Mouse (Mus musculus): ENCODE data around the gene Fam129a.
"Not testable (repeated sequence)": the region's sequence is repeated elsewhere in the genome, so short reads cannot be mapped to it uniquely, and the experiment has no call there.

Fam129a gene

DNA sequence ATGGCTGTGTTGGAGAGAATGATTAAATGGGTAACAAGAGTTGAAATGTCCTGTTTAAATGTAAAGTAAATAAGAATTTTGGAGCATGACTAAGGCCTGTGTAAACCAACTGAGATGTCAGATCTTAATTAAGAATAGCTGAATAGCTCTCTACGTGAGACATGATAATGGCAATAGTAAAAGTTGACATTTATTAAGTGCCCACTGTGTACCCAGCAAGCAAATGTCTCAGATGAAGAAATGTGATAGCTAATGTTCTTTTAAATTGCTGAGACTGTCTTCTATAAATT is 13.1 kb downstream of the Fam129a start:
- DNase-seq (ENCODE audit: low spot score) = no peak

DNA sequence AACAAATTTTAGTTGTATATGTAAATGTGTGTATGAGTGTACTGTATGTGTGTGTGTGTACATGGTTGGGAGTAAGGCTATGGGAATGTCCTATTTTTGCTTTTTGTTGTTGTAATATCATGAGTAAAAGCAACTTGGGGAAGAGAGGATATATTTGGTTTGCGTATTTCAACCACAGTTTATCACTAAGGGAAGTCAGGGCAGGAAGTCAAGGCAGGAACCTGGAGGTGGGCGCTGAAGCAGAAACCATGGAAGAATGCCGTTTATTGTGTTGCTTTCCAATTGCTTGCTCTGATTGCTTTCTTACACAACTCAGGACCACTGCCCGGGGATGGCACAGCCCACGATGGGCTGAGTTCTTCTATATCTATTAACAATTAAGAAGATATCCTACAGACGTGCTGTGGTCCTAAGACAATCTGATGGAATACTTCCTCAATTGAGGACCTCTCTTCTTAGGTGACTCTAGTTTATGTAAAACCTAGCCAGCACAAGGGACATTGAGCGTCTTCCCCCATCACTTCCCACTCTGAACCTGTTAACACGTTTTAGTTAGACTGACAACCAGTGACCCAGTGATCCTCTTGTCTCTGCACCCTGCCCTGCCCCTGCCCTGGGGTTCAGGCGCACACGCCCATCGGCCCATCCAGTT is 13.7 kb downstream of the Fam129a start:
- no peak for DNase-seq (ENCODE audit: low spot score)

DNA sequence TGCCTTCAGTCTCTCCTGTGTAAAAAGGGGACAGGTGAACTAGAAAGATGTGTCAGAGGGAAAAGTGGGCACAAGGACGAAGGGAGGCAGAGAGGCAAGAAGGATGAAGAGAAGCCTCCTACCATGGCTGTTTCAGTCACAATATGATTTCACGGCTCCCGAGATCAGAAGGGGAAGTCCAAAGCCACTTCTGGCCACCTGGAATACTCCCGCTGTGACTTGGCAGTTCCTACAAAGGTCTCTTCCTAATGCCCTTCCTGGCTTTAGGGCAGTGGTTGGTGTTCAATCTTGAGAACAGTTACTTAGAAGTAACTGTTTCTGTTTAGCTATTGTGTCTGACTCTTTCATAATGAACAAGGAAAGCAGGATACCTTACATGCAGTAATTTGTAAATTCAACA is 14.7 kb downstream of the Fam129a start:
- DNase-seq (ENCODE audit: low spot score) = no peak

DNA sequence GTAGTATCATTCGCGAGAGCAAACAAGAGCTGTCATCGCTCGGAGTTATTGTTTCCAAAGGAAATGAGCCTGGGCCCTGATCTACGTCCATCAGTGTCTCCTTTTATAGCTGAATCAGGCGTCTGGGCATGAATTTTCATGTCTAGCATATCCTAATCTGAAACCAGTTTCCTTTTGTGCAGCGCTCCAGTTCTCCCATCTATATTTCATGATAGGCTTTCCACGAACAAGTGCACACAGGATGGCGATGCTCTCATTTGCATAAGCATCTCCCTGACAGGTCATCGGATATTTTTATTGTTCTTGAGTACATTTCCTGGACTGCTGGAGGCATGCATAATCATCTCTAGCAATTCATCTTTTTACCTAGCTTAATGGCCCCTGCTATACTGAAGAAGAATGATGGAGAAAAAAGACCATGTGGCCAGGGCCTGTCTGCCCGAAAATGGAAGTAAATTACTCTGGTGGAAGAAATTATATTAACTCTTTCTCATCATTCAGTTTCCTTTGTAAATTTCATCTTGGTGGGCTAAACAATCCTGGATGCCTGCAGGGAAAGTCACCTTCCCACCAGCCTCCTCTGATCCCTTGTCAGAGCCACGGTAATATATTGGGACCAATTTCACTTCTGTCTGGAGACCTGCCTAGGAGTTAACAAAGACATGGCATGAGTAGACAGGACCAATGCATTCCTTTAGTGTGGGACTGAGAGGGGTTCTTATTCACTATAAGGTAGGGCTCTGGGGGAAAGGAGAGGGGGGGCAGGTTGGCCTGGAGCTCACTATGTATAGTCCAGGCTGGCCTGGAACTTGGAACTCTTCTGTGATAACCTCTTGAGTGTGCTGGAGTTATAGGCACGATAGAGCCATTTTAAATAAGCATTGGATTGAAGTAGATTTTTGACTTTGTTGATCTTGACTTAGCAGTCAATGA is 21.4 kb downstream of the Fam129a start:
- no peak for DNase-seq (ENCODE audit: low spot score)

DNA sequence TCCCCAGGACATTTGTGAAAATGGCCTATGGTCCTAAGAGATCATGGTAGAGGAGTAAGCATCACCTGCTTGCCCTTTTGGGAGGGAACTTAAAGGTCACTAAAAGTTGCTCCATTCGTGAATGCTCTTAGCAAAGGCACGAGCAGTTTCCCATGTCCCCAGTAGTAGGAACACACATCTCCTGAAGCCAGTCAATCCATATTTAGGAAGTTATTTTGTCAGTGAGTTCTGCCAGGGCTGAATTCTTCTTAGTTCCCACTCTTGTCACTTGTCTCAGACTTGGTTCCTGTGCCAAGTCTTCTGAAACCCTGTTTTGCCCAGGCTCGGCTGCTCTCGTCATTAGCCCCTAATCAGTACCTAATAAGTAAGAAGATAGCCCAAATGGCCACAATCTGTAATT is 23.9 kb downstream of the Fam129a start:
- no peak for DNase-seq (ENCODE audit: low spot score)

DNA sequence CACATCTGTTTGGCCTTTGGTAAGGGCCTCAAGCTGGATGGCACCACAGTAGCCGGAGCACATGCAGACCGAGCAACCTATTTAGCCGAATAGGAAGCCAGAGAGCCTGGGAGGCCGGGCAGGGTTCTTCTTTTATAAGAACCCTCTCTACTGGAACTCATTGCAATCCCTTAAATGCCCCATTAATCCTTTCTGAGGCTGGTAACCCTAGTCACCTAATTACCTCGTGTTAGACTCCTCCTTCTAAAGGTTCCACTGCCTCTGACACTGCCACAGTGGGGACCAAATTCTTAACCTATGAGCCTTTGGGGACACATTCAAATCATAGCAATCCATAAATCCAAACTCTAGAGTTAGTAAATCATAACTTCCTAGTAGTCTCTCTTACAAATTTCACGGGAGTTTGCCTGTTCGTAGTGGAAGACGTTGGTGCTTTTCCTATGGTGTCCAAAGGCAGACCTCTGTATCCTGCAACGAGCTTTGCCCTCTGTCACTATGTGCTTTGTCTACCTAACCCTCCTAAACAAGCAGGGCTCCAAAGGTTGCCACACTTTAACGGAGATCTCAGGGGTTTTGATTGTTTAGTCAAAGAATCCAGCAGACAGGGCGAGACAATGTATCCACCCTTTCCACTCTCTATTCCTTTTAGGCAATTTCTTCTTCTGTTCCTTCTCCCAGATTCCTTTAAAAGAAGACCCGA is 24.8 kb downstream of the Fam129a start:
- DNase-seq (ENCODE audit: low spot score) = no peak

DNA sequence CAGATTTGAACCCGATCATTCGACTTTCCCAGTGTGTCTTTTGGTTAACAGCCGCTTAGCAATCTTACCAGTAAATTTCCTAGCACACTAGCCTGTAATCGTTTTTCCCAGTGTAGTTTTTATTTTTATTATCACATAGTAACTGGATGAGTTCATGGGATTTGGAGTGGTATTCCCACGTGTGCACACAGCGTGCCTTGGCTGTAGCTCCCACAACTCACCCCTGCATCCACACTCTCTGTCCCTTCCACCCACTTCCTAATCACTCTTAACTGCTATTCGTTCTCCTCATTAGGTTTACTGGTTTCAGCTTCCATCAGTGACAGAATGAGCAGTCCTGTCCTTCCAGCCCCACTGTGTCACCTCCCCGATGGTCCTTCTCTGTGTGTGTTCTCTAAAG is 25.6 kb downstream of the Fam129a start:
- no peak for DNase-seq (ENCODE audit: low spot score)

DNA sequence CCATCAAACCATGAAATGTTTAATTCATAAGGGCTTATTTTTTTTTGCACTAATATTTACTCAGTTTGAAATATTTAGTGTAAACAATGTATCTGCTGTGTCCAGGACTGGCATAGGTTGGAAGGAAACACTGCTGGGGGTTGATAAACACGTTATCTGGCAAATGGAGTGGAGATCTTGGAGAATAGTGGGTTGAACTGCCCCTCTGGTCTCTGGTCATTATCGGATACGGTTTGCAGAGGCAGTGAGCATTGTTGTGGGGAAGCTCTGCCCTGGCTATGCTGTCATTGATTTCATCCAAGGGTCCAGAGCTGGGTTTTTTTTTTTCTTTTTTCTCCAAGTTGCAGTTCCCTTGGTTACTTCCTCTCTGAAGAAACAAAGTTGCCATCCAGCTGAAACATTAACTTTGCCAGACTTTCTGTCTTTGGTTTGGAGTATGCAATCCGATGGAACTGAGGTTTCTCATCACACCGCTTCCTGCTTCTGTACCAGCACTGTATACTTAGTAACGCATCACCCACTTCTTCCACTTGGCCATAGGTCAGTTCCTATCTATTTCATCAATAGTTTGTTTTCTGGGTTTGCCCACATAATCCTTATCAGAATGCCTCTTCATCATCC is 26.8 kb downstream of the Fam129a start:
- DNase-seq (ENCODE audit: low spot score) = no peak

DNA sequence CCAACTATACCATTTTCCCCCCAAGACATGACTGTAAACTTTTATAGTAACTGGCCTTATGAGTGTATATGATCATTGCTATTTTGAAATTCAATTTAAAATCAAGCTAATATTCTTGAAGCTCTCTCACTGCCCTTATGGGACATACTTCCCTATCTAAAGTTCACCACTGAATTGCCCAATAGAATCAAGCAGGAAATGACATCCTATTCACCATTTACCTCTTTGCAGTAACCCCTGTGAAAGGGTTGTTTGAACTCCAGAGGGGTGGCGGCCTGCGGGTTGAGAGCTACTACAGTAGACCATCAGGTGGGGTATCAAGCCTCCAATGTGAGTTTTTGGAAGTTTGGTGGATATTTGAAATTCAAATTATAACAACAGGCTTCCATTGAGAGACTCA is 27.9 kb downstream of the Fam129a start:
- DNase-seq (ENCODE audit: low spot score) = no peak

DNA sequence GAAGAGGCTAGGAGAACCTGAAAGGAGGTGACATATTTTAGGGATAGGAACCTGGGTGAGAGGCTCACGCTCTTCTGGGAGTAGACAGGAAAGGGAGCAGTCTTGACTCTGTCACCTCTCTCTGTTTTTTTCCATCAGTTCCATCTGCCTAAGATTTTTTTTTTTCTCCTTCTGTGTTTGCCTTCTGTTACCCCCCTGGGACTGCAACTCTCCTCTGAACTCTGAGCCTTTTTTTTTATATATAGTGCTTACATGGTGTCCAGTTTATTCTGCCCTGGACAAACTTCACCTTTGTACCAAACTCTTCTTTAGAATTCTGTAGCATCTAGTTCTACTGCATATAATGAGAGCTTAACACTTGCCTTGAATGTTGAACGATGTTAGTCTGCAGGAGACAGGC is 33.3 kb downstream of the Fam129a start:
- DNase-seq (ENCODE audit: low spot score) = no peak

DNA sequence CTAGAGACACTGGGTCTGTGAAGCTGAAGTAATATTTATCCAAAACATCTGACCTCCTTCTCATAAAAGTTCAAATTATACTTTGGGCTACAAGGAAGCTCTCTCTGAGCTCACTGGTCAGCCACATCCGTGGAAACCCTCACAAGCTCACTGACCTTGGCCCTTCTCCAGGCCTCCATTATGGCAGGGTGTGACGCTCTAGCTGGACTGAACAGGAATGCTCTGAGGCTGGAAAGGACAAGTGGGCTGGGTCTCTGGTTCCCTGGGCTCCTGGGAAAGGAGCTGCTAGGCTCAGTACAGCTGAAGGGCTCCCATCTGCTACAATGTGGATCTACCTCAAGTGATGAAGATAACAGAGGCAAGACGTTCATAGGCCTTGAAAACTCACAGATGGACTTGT is 37.0 kb downstream of the Fam129a start:
- DNase-seq (ENCODE audit: low spot score) = not testable (repeated sequence)

DNA sequence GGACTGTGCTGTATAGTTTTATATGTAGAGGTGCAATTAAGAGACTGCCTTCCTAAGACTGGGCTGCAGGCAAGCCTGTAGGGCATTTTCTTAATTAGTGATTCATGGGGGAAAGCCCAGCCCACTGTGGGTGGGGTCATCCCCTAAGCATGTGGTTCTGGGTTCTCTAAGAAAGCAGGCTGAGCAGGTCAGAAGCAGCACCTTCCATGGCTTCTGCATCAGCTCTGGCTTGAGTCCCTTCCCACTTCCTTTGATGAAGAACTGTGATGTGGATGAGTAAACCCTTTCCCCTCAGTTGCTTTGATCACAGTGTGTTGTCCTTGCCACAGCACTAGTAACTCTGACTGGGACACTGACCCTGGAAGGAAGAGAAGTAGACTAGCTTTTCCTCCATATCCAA is 39.6 kb downstream of the Fam129a start:
- DNase-seq (ENCODE audit: low spot score) = no peak

DNA sequence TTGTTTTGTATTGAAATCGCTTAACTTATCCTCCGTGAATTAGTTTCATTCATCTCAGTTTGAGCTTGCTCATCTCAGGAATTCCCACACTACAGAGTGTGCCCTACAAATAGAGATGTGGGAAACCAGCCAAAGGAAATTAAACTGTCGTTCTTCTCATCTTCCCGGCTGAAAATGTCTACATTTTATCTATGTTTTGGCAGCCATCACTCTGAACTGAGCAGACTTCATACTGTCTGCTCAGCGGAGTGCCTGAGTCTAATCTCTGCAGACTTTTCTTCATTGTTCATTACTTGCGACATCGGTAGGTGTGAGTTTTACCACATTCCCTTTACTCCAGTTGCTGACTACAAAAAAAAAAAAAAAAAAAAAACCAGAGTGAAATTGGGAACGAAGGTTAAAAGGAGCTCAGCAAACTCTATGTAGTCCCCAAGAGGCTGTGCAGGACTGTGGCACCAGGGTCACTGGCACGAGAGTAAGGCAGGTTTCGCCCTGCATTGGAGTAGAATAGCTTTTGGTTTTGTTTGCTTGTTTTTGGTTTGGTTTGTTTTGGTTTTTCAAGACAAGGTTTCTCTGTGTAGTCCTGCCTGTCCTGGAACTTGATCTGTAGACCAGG is 43.4 kb downstream of the Fam129a start:
- no peak for DNase-seq (ENCODE audit: low spot score)

DNA sequence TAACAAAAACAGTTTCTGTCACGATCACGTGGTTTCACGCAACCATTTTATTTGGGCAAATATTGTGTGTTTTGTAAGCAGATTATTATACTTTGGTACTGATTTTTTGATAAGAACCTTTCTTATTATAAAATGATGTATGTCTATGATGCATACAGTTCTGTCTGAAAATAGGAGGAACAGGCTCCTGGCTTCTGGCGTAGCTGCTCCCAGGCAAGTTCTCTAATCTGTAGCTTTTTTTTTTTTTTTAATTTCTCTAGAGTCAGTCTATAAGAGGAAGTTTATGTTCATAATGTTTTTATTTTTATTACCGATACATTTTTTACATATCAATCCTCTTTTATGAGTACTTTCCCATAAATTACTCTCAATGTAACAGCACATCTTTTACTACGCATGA is 44.6 kb downstream of the Fam129a start:
- DNase-seq (ENCODE audit: low spot score) = no peak

DNA sequence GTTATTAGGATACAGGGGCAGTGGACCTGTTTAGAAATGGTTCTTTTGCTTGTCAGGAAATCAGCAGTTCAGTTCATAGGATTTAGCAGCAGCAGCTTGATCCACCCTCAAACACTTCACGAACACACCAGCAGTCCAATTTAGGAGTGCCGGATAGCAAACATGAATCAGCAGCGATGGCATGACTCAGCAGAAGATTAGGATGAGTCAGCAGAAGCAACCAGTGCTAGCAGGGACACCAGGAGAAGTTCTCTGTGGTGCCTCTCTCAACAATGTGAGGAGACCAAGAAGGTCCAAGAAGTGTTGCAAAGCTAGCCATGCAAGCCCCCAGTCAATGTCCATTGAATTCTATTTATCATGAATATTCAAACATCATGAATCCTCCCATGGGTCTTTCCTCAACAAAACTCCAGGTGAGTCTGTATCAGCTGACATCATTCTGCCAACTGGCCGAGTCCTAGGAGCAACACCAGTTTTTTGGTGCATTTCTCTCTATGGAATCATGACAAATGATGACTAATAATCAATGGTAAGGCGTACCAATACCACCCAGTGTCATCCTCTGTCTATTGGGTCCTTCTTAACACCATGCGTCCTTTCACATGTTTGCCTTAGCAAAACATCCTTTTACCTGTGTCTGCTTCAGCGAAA is 45.7 kb downstream of the Fam129a start:
- DNase-seq (ENCODE audit: low spot score) = no peak

DNA sequence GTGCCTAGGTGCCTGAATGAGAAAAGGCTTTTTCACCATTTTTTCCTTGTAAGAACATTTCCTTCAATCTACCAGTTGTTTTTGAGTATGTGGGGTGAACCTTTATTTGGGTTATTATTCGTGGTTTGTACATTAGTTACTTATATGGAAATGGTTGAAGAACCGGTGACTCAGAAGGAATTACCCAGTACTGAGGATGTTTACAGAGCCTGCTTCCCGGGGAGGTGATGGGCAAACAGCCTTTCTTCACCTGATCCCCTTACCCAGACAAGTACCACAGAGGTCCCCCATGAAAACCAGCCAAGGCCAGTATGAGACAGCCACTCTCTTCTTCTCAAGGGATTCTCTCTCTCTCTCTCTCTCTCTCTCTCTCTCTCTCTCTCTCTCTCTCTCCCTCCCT is 47.3 kb downstream of the Fam129a start:
- no peak for DNase-seq (ENCODE audit: low spot score)

DNA sequence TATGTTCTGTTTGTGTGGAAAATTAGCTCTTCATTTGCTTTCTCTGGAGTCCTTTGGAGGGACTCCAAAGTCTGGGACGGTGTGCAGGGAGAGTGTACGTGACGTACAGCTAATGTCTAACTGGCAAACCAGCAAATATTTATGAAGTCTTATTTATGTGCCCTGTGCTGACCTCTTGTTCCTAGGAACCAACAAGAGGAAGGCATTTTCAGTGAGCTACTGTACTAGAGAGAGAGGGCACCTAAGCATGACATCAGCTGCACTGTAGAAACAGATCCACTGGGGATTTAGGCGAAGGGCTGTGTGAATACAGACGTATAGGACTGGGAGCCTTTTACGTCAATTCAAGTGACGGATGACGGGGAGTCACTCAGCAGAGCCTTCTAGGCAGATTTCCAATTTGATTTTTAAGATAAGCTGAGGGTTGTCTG is 48.3 kb downstream of the Fam129a start:
- DNase-seq (ENCODE audit: low spot score) = no peak

DNA sequence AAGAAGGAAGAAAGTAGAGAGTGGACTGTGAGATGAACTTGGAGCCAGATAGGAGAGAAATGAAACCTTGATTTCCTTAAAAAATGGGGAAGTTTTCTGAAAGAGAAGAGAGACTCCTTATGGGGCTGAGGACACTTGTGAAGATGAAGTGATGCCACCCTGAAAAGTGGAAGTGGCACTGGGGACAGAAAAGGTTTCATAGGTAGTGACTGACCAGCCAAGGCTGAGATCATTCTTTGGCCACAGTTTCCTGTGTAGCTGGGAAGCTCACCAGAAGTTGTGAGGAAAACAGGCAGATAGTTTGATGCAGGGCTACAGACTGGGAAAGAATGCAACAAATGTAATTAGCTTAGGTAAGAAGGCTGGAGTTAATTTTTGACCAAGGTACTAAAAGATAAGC is 49.7 kb downstream of the Fam129a start:
- no peak for DNase-seq (ENCODE audit: low spot score)

DNA sequence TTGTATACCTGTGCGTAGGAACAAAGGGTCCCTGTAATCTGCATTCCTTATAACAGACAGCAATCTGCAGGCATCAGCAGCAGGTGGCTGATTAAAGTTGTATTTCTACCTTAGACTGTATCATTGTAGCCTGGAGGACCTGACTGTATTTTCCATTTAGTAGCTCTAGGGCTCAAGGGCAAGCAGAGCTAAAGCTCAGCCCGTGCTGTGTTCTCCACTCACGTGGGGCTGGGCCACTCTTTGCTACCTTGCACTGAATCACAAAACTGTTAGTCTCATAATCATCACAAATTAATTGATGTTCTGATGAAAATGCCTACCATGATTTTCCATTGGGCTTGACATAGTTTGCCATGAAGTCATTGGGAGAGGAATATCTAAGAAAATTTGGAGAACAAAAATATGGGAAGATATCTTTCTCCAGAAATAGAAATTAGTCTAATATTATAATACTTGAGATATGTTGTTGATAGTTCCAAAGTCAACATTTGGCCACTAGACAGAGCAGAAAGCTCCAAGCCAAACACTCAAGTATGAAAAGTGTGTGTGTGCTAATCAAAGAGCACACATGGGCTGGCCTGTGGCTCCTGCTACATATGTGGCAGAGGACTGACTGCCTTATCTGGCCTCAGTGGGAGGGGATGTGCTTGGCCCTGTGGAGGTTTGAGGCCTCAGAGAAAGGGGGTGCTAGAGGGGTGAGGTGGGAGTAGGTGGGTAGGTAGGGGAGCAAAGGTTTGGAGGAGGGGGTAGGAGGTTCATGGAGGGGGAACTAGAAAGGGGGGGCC is 53.6 kb downstream of the Fam129a start:
- DNase-seq (ENCODE audit: low spot score) = no peak

DNA sequence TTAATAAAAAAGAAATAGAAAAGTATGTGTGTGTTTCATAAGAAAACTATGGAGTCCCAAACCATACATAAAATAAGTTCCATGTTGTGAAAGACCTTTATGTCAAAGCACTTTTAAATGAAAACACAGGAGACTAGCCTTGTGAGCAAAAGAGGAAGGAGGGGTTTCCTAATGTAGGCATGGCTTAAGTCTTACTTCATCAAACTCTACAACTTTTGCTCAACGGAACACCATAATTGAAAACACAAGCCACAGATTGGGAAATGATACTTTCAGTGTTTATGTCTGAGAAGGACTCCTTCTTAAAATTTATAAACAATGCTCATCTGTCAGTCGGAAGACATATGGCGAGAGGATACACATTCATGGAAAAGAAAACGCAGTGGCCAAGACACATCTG is 54.3 kb downstream of the Fam129a start:
- no peak for DNase-seq (ENCODE audit: low spot score)

DNA sequence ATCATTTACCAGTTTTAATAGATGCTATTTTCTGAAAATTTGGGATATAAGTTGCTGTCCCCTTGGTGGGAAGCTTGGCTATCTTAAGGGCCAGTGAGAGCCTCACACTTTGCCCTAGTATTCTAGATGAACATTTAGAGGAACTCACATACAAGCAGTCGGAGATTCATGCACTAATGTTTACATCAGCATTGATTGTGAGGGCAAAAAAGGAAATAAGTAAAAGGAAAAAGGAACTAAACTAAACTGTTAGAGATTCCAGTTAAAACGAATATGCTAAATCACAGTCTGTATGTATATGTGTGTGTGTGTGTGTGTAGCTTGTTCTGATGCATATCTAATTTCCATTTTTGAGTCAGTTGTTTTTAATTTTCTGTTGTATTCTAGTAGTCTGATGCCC is 54.7 kb downstream of the Fam129a start:
- DNase-seq (ENCODE audit: low spot score) = no peak

Data from embryo, embryonic 10.5 days (tissue).